Mouse (Mus musculus) cerebellum, postnatal 14 days (tissue): Measurements from ENCODE around the gene Med21.

Experiments used
- DNase-seq, 2 experiments: peaks; one replicate each; pipeline ENCODE4 v3.0.0; 2021; ENCODE audit warnings: mixed read lengths in 2 of 2

The Med21 gene

GRCm38 (mm10) chr6:146678136-146679070 is 36.1 kb downstream of the Med21 start:
- no peak for DNase-seq

DNA sequence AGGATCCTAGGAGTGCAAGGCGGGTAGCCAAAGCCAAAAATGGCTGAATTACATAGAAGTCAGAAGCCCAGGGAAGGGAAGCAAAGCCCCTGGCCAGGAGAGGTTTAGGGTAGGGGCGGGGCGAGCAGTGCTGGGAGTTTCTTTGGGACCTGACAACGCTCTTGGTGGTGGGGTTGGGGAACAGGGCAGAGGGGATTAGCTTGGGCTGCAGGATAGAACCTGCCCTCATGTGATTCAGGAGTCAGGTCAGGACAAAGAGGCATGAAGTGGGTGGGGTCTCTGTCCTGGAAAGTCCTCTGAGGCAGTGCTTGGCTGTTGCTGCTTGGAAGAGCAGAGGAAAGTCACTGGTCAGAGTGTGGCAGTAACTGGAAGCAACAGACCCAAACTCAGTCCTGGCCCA is 41.5 kb downstream of the Med21 start:
- no peak for DNase-seq

DNA sequence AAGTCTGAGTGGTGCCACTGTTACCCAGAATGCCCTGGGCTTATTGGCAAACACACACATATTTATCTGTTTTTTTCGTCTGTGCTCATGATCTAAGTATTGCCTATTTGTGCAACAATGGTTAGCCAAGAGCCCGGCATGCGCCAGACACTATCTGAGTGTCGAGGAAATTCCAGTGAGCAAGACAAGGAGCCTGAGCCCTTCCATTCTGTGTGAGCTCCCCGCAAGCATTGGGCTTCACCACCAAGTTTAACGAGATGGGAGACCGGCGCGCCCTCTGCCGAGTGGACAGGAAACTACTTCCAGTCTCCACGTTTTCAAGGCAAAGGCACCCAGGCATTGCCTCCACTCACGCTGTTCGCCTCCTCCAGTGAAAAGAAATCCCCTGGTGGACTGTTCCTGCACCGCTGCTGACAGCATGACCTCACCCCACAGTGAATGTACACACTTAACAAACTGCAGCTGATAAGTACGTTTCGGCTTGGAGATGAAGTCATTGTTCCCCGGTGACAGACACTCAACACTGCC is 43.5 kb downstream of the Med21 start:
- peak in 1 of 2 experiments; percentile 10 for DNase-seq

DNA sequence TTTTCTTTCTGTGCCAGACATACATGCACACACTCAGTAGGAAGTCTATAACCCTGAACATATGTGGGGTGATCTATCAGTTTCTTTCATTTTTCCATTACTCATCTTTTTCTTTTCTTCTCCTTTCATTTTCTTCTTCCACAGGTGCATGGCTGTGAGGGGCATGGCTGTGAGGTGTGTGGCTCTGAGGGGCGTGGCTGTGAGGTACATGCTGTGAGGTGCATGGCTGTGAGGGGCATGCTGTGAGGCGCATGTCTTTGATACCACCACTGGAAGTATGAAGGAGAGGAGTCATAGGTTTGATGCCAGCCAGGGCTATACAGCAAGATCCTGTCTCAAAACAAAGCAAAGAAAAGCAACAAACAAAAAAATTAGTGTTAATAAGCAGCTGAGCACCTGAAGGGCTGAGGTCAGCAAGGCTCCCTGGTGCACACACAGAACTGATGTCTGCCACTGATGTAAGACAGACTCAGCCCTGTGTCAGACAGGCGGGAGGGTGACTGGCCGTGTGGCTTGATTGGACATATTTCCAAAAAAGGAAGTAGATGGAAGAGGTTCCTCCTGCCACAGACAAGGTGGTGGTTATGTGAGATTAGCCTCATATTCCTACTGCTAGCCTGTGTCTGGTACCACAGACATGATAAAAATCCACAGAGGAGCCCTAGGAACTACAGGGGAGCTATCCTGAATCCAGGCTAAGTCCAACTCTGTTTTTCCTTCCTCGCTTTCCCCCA is 44.3 kb downstream of the Med21 start:
- no peak for DNase-seq

DNA sequence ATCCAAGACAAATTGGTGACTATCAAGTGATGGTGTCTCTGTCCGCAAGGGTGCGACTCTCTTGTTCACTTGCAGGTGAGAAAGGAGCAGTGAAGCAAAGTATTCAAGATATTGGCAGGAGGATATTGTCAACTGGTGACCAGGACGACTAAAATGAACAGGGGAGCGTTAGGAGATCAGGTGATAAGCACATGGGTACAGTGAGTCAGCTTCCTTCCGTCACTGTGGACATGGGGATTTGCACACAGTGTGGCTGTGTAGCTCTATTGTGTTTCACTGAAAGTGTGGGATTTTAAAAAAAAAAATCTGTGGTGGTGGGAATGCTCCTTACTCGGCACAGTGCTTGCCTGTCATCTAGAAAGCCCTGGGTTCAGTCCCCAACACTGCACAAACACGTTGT is 45.7 kb downstream of the Med21 start:
- no peak for DNase-seq

- no peak for DNase-seq
These were observed 46.5 kb downstream of the Med21 start for GRCm38 (mm10) chr6:146688861-146689260.

GRCm38 (mm10) chr6:146697767-146698166 is 55.4 kb downstream of the Med21 start:
- no peak for DNase-seq

DNA sequence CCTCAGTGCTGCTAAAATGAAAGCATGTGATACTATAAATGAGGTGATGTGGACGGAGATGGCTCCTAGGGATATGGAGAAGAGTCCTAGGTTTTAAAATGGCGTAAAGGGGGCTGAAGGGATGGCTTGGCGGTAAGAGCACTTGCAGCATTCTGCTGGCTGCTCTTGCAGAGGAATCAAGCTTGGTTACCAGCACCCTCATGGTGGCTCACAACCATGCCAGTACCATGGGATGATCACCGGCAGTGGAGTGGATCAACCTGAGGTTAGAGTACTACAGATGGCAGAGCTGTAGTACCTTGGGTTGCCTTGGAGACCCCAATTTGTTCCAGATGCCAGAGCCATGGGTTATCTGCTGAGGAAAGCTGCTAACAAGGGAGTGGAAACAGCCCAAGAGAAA is 56.0 kb downstream of the Med21 start:
- DNase-seq = no peak
